12 mouse cellular contexts compared by ENCODE assay signal in genomic region chr16:94753453-94753852, GRCm38 (mm10).
DNase-seq lines count a peak whose midpoint lies in the region; ATAC-seq lines count a peak whose summit lies in the region.
"Had no signal": no experiment of that assay in that cellular context is flagged by ENCODE, and none has a peak within 500 bp of the region (broad histone marks: within the 10 kb centered on the region; RNA-seq: fewer than 3 reads in every experiment).

No protein-coding gene starts in this region.

- no peak for DNase-seq in forebrain, embryonic 11.5 days (ENCODE audit: low spot score)
- DNase-seq in embryonic facial prominence, embryonic 10.5 days (ENCODE audit: low spot score), result peak; percentile 29
- peak; percentile 59 to 61 for DNase-seq in layer of hippocampus, postnatal 10 days (ENCODE audit: low spot score in 2 of 2)
- DNase-seq in retina, postnatal 1 day, result peak; percentile 37
- DNase-seq in B cell, adult 2 months, result no peak

- H3K4me2 ChIP-seq in forebrain, embryonic 15.5 days (replicated peaks), result no peak overlapping the region
- H3K4me2 ChIP-seq in forebrain, embryonic 11.5 days (ENCODE audit: low read depth, low read length, severe bottlenecking), result no peak overlapping the region
- H3K4me2 ChIP-seq: embryonic facial prominence, embryonic 13.5 days; limb, embryonic 13.5 days had no signal

- peaks cover 14% of the 10 kb centered on the region for H3K4me1 ChIP-seq in forebrain, embryonic 15.5 days
- H3K4me1 ChIP-seq in forebrain, embryonic 11.5 days (replicated peaks; ENCODE audit: control insufficient read depth, insufficient read depth, low read length), result no peaks in the 10 kb centered on the region
- H3K4me1 ChIP-seq in embryonic facial prominence, embryonic 10.5 days, result peaks cover 3% of the 10 kb centered on the region; the same call in 1 of the 2 replicates
- H3K4me1 ChIP-seq: limb, embryonic 13.5 days had no signal

- H3K4me3 ChIP-seq in forebrain, embryonic 15.5 days, result no peak overlapping the region
- H3K4me3 ChIP-seq in forebrain, embryonic 11.5 days (ENCODE audit: low read depth, low read length), result no peak overlapping the region
- no peak overlapping the region for H3K4me3 ChIP-seq in embryonic facial prominence, embryonic 10.5 days
- H3K4me3 ChIP-seq: embryonic facial prominence, embryonic 13.5 days; limb, embryonic 13.5 days had no signal

- H3K27me3 ChIP-seq in forebrain, embryonic 15.5 days, result no peaks in the 10 kb centered on the region
- no peaks in the 10 kb centered on the region for H3K27me3 ChIP-seq in forebrain, embryonic 11.5 days (ENCODE audit: control insufficient read depth, insufficient read depth, low read length)
- H3K27me3 ChIP-seq in embryonic facial prominence, embryonic 10.5 days (replicated peaks; ENCODE audit: low read depth, poor library complexity, severe bottlenecking), result no peaks in the 10 kb centered on the region
- H3K27me3 ChIP-seq: embryonic facial prominence, embryonic 13.5 days had no signal

- WGBS in forebrain, embryonic 15.5 days, result 55% methylated on average over 1 of the region's 1 CpGs
- 71% methylated on average over 1 of the region's 1 CpGs for WGBS in forebrain, embryonic 11.5 days
- 89% methylated on average over 1 of the region's 1 CpGs for WGBS in embryonic facial prominence, embryonic 10.5 days

- H3K36me3 ChIP-seq in forebrain, embryonic 15.5 days, result no peaks in the 10 kb centered on the region
- H3K36me3 ChIP-seq in forebrain, embryonic 11.5 days (ENCODE audit: control insufficient read depth, insufficient read depth, low read length), result no peaks in the 10 kb centered on the region
- no peaks in the 10 kb centered on the region for H3K36me3 ChIP-seq in embryonic facial prominence, embryonic 10.5 days (replicated peaks)
- H3K36me3 ChIP-seq: embryonic facial prominence, embryonic 13.5 days; limb, embryonic 13.5 days had no signal

- no peak overlapping the region for H3K9ac ChIP-seq in forebrain, embryonic 15.5 days (replicated peaks)
- no peak overlapping the region for H3K9ac ChIP-seq in forebrain, embryonic 11.5 days (ENCODE audit: low read length)
- H3K9ac ChIP-seq: embryonic facial prominence, embryonic 13.5 days; limb, embryonic 13.5 days had no signal

- peak; percentile 78 for ATAC-seq in forebrain, embryonic 15.5 days (replicated peaks)
- no peak for ATAC-seq in forebrain, embryonic 11.5 days (replicated peaks; ENCODE audit: low FRiP score)
- ATAC-seq in inflammation-experienced regulatory T-cells, adult 6 months, result no peak
- ATAC-seq in activated CD4-positive, CD25-positive, alpha-beta regulatory T cell, adult 4 months, result no peak
- ATAC-seq: intestine, postnatal 0 days; Patski had no signal

- no peak overlapping the region for H3K27ac ChIP-seq in forebrain, embryonic 15.5 days (replicated peaks)
- no peak overlapping the region for H3K27ac ChIP-seq in forebrain, embryonic 11.5 days (ENCODE audit: low read depth, low read length)
- no peak overlapping the region for H3K27ac ChIP-seq in embryonic facial prominence, embryonic 10.5 days (replicated peaks)
- H3K27ac ChIP-seq: embryonic facial prominence, embryonic 13.5 days; limb, embryonic 13.5 days had no signal

- no peaks in the 10 kb centered on the region for H3K9me3 ChIP-seq in forebrain, embryonic 15.5 days
- H3K9me3 ChIP-seq in forebrain, embryonic 11.5 days (ENCODE audit: control insufficient read depth, low read length), result no peaks in the 10 kb centered on the region
- no peaks in the 10 kb centered on the region for H3K9me3 ChIP-seq in embryonic facial prominence, embryonic 10.5 days
- H3K9me3 ChIP-seq: embryonic facial prominence, embryonic 13.5 days; limb, embryonic 13.5 days had no signal

Comparison
In these comparisons a context has a peak if more than half of its experiments do, and no peak if none do; other contexts are left out.
1. DNase-seq: peak in embryonic facial prominence, embryonic 10.5 days (single experiment), layer of hippocampus, postnatal 10 days (2 of 2) and retina, postnatal 1 day (single experiment); none in forebrain, embryonic 11.5 days (single experiment) and B cell, adult 2 months (0 of 2).